Mouse (Mus musculus): Measurements from ENCODE around the gene Qpct.
"Not testable (repeated sequence)": the region's sequence is repeated elsewhere in the genome, so short reads cannot be mapped to it uniquely, and the experiment has no call there.

Qpct gene

GRCm38 (mm10) chr17:79076974-79077847, 25.5 kb downstream of the Qpct start:
- no peak for DNase-seq

DNA sequence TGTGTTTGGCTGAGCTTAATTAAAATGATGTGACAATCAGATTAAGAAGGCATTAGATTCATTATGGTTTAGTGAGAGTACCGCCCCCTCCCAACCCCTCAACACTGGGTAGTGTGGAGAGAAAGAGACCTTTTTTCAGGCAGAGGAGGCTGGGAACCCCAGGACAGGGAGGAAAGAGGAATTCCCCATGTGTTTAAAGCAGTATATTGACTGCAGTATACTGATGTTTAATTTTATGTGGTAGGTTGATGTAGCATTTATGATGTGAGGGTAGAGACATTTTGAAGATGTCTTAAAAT, 26.1 kb downstream of the Qpct start:
- no peak for DNase-seq

- DNase-seq = no peak
These were observed 26.5 kb downstream of the Qpct start for GRCm38 (mm10) chr17:79078248-79078647.

GRCm38 (mm10) chr17:79091710-79092109, 40.0 kb downstream of the Qpct start:
- DNase-seq = no peak

DNA sequence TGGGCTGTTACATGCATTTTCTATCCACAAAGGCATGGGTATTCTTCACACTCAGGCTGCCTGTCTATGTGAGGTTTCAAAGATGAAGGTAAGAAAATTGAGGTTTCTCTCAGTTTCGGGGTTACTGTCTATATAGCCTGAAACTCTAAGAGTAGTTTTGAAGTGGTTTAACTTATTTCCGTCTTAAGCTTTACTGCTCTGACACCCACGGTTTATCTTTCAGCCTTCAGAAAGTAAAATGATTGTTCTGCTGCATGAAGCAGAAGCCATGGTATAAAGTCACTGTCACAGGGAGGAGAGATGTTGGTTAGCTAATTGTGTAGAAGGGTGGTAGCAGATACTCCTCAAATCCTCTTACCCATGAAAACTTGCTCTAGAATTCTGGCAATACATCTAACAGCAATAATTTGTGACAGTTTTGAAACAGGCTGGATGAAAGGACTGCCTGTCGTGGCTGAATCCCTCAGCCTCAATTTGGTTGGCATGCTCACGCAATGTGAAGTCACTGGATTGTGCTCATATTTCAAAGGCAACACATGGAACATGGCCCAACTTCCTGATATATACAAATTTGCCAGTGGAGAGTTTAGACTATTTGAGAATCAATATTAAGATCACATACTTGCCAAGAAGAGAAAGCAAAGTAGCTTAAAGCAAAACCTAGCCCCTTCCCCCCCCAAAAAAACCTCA, 41.7 kb downstream of the Qpct start:
- no peak for DNase-seq

DNA sequence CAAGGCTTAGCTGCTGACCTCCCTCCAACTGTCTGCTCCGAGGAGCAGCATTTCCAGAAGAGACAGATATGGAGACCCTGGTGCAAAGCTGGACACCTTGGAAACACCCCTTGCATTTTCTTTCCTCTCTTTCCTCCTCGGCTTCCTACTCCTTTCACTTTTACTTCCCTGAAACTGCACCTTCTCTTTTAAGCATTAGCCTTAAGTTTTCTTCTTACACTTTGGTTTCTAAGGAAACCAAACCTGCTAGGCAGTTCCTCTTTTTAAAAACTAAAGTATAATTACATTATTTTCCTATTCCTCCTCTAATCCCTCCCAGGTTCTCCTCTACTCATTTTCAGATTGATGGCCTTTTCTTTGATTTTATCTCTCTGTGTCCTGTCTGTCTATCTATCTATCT, 43.9 kb downstream of the Qpct start:
- no peak for DNase-seq

GRCm38 (mm10) chr17:79099866-79100265, 48.2 kb downstream of the Qpct start:
- DNase-seq = no peak

DNA sequence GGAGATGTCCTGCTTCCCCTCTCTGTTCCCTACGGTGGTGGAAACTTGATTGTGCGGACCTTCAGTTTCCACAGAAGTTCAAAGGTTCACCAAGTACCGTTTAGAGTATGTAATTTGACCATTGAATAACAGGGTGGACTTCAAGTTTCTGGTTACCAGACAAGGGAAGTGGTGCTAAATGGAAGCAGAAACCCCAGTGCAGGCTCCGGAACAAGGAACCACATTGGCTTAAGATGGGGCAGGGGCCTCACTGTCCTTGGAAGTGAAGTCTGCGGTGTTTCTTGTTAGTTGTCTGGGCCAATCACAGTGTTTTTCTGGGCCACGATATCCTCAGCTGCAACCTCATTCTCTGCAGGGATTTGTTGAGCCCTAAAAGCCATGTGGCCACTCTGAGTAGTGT, 56.5 kb downstream of the Qpct start:
- no peak for DNase-seq

DNA sequence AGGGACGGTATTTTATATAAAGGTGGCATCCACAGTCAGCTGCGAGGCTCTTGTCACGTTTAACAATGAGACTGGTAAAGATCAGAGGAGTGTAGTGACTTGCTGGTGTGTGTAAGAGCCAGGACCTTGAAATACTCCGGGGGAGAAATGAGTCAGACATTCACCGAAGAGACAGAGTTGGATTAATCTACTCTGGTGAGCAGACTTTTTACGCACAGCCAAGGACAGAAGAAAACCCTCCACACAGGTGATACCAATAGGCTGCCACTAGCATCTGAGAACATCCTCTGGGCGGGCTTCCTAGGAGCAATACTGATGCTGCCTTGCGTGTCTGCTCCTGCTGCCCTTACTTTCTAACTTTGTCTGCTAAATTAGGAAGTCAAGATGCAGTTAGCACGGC, 57.9 kb downstream of the Qpct start:
- DNase-seq = no peak

DNA sequence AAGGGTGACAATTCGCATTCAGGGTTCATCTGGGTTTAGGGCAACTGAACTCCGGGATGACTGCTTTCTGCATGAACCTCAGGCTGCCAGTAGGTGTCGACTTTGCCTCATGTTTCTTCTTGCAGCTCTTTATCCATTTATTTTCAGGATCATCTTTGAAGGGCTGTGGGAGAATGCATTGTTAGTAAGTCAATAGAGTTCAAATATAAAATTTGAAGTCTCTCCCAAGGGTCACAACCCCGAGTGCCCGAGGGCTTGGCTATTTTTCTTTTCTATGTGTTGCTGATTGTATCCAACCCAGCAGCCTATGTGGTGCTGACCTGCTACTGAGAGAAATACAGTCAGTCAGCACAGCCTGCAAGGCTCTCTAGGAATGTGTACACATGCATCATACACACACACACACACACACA, 59.2 kb downstream of the Qpct start:
- DNase-seq = peak; percentile 48

DNA sequence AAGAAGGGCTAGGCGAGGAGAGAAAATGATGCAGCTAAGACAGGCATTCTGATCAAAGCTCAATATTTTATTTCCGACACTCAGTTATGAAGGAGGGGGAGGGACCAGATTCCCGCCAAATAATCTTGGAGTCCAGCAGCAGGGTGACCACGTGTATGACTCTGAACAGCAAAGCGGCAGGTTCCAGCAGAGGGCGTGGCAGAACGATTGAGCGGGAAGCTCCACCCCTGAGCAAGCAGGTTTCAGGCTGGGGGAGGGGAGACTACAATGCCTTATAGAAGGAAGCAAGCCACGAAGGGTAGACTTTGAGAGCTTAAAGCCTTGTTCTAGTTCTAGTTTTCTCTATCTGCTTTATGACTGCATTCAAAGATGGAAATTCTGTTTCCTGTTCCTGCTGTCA, 63.5 kb downstream of the Qpct start:
- DNase-seq = not testable (repeated sequence)

GRCm38 (mm10) chr17:79119066-79119465, 67.4 kb downstream of the Qpct start:
- DNase-seq = no peak

- no peak for DNase-seq
These were observed 68.6 kb downstream of the Qpct start for GRCm38 (mm10) chr17:79120269-79120668.

DNA sequence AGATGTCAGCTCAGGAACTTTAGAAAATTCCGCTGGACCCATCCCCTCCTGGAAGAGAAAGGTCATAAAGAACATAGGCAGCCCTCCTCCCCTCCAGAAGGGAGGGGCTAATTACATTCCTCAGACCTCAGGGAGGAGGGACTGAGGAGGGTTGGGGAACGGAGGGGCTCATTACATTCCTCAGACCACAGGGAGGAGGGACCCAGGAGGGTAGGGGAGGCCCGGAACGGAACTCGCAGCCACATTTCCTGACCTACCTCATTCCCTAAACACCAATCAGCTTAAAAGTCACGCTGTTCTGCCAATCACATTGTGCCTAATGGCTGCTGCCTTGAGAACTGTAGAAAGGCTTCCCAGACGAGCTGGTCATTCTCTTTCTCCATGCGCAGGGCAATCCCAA, 82.0 kb downstream of the Qpct start:
- DNase-seq = no peak

DNA sequence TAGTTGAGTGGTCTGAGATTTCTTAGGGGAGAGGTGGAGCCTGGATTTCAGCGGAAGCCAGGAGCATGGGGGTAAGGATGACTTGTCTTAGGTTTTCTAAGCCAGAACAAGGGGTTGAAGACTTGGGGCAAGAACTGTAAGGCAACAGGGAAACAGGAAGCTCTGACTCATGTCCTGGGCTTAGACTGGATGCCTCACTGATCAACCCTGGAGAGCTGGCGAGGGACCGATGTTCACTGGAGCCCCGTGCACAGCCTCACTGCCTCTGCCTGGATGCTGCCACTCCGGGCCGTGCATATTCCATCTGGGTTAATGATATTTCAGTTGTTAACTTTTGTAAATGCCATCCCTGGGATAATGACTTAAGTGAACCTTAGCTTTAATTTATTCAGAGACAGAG, 84.1 kb downstream of the Qpct start:
- peak; percentile 24 for DNase-seq

- peak; percentile 52 for DNase-seq
These were observed 84.7 kb downstream of the Qpct start for GRCm38 (mm10) chr17:79136401-79136800.
